ENCODE assay signal across 17 mouse cellular contexts in genomic region chr15:24086267-24086666, GRCm38 (mm10).
"Had no signal": no experiment of that assay in that cellular context is flagged by ENCODE, and none has a peak within 500 bp of the region (broad histone marks: within the 10 kb centered on the region; RNA-seq: fewer than 3 reads in every experiment).

No protein-coding gene starts in this region.

- ATAC-seq: lung, postnatal 0 days; midbrain, embryonic 13.5 days; midbrain, embryonic 15.5 days had no signal

- H3K27ac ChIP-seq: lung, embryonic 15.5 days; macrophage; midbrain, embryonic 13.5 days; midbrain, embryonic 15.5 days; neural tube, embryonic 12.5 days; stomach, embryonic 15.5 days; stomach, postnatal 0 days had no signal

- DNase-seq: lung, adult 2 months; lung, postnatal 14 days; lung, postnatal 36 days; right cerebral cortex, postnatal 14 days; thymus, adult 2 months; thymus, postnatal 25 days; thymus, postnatal 4 days had no signal

- H3K9me3 ChIP-seq: lung, embryonic 15.5 days; megakaryocyte, embryonic 14.5 days; midbrain, embryonic 13.5 days; midbrain, embryonic 15.5 days; neural tube, embryonic 12.5 days; stomach, embryonic 15.5 days had no signal

- H3K4me1 ChIP-seq: lung, embryonic 15.5 days; megakaryocyte, embryonic 14.5 days; midbrain, embryonic 13.5 days; midbrain, embryonic 15.5 days; neural tube, embryonic 12.5 days; stomach, embryonic 15.5 days had no signal

- H3K4me2 ChIP-seq: lung, embryonic 15.5 days; midbrain, embryonic 11.5 days; midbrain, embryonic 13.5 days; midbrain, embryonic 15.5 days; neural tube, embryonic 12.5 days; stomach, embryonic 15.5 days had no signal

- H3K9ac ChIP-seq: lung, embryonic 15.5 days; midbrain, embryonic 13.5 days; midbrain, embryonic 15.5 days; neural tube, embryonic 12.5 days; stomach, embryonic 15.5 days had no signal

- H3K4me3 ChIP-seq: lung, embryonic 15.5 days; megakaryocyte, embryonic 14.5 days; midbrain, embryonic 13.5 days; midbrain, embryonic 15.5 days; neural tube, embryonic 12.5 days; stomach, embryonic 15.5 days had no signal

- H3K27me3 ChIP-seq: lung, embryonic 15.5 days; megakaryocyte, embryonic 14.5 days; midbrain, embryonic 13.5 days; midbrain, embryonic 15.5 days; neural tube, embryonic 12.5 days; stomach, embryonic 15.5 days had no signal

- H3K36me3 ChIP-seq: lung, embryonic 15.5 days; midbrain, embryonic 13.5 days; midbrain, embryonic 15.5 days; neural tube, embryonic 12.5 days; stomach, embryonic 15.5 days had no signal
